Mouse (Mus musculus) heart, adult 2 months (tissue): ENCODE data around the gene Ugt1a10.

ENCODE experiments used
- CTCF ChIP-seq: fragments of 200-600 bp; IDR thresholded peaks from 2 replicates; pipeline ENCODE4 v1.8.1; 2022; ENCODE audit warnings: antibody characterized with exemption, mild to moderate bottlenecking, moderate library complexity
- POLR2A ChIP-seq: fragments of 200-500 bp; IDR thresholded peaks from 2 replicates; pipeline ENCODE4 v1.6.1; 2011; ENCODE audit warnings: mild to moderate bottlenecking, low read depth, low read length, control low read depth; ENCODE audit not compliant: insufficient read depth

DNA sequence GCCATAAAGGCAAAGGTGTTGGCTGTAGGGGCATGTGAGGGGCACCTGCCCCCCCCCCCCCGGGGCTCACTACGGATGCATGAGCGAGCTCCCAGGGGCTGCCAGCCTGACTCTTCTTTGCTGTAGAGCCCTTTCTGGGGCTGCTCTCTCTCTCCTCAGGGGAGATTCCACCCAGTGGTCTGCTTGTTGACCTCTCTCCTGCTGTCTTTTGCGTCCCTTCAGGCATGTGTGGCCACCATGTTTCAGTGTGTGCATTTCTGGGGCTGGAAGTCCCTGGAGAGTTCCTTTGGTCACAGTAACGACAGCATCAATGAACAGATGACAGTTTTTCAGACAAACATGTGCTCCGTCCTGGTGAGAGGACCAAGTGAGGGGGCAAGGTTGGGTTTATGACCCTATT lies 203.2 kb downstream of the Ugt1a10 start:
- TF ChIP-seq CTCF (no peak), POLR2A (no peak)
